In genomic region chr12:12937088-12937487, GRCm38 (mm10) we compare ENCODE assay signal across 8 mouse cellular contexts. TPM values are rescaled to one million over a fixed set of nuclear protein-coding genes. Genes with fewer than 3 reads are reported as not detected.
DNase-seq lines count a peak whose midpoint lies in the region; ATAC-seq and TF ChIP-seq lines count a peak whose summit lies in the region.

No protein-coding gene starts in this region.

- TF ChIP-seq CTCF in layer of hippocampus, adult 2 months (conservative IDR thresholded peaks at IDR 0.05) = no peak
- TF ChIP-seq CTCF in hindbrain, postnatal 0 days (IDR thresholded peaks at IDR 0.05; ENCODE audit: low read depth) = no peak

- no peak overlapping the region for H3K27ac ChIP-seq in layer of hippocampus, adult 2 months
- no peak overlapping the region for H3K27ac ChIP-seq in embryonic facial prominence, embryonic 13.5 days
- peak overlapping the region; percentile 92; the same call in 1 of the 2 replicates for H3K27ac ChIP-seq in hindbrain, postnatal 0 days
- peak overlapping the region; percentile 95; the same call in 1 of the 2 replicates for H3K27ac ChIP-seq in midbrain, embryonic 13.5 days

- ATAC-seq in embryonic facial prominence, embryonic 13.5 days (ENCODE audit: insufficient number of reproducible peaks, insufficient read depth, low FRiP score, low TSS enrichment, low read depth) = no peak
- no peak for ATAC-seq in hindbrain, postnatal 0 days
- ATAC-seq in midbrain, embryonic 13.5 days = no peak

- peaks cover 21% of the 10 kb centered on the region for H3K36me3 ChIP-seq in embryonic facial prominence, embryonic 13.5 days
- peaks cover 17% of the 10 kb centered on the region; the same call in 1 of the 2 replicates for H3K36me3 ChIP-seq in hindbrain, postnatal 0 days (ENCODE audit: insufficient read depth, low read length)
- peaks cover 34% of the 10 kb centered on the region for H3K36me3 ChIP-seq in midbrain, embryonic 13.5 days

- H3K9ac ChIP-seq in embryonic facial prominence, embryonic 13.5 days = no peak overlapping the region
- peak overlapping the region; percentile 93 for H3K9ac ChIP-seq in hindbrain, postnatal 0 days (replicated peaks; ENCODE audit: low read length)
- peak overlapping the region; percentile 98 for H3K9ac ChIP-seq in midbrain, embryonic 13.5 days (replicated peaks)

- peak overlapping the region; percentile 76 for H3K4me3 ChIP-seq in layer of hippocampus, adult 2 months
- peak overlapping the region; percentile 74 for H3K4me3 ChIP-seq in embryonic facial prominence, embryonic 13.5 days
- peak overlapping the region; percentile 87 for H3K4me3 ChIP-seq in hindbrain, postnatal 0 days (ENCODE audit: low read length)
- H3K4me3 ChIP-seq in midbrain, embryonic 13.5 days (replicated peaks) = peak overlapping the region; percentile 92

- H3K4me1 ChIP-seq in embryonic facial prominence, embryonic 13.5 days = peaks cover 23% of the 10 kb centered on the region
- no peaks in the 10 kb centered on the region for H3K4me1 ChIP-seq in hindbrain, postnatal 0 days (ENCODE audit: insufficient read depth, low read length)
- peaks cover 29% of the 10 kb centered on the region for H3K4me1 ChIP-seq in midbrain, embryonic 13.5 days (replicated peaks)

- no peaks in the 10 kb centered on the region for H3K27me3 ChIP-seq in embryonic facial prominence, embryonic 13.5 days
- H3K27me3 ChIP-seq in hindbrain, postnatal 0 days (ENCODE audit: insufficient read depth, low read length) = no peaks in the 10 kb centered on the region
- H3K27me3 ChIP-seq in midbrain, embryonic 13.5 days = no peaks in the 10 kb centered on the region

- peak in 1 of 2 experiments; percentile 20 for DNase-seq in layer of hippocampus, adult 2 months (ENCODE audit: low spot score in 2 of 2)
- no peak for DNase-seq in layer of hippocampus, adult 11-12 months (ENCODE audit: low spot score)
- DNase-seq in hindbrain, postnatal 0 days (ENCODE audit: low spot score) = peak; percentile 23
- DNase-seq in thymus, postnatal 36 days = peak; percentile 69 to 76
- no peak for DNase-seq in adrenal gland, postnatal 25 days
- no peak for DNase-seq in spleen, postnatal 36 days (ENCODE audit: low spot score in 2 of 2)

- 64% methylated on average over 30 of the region's 30 CpGs for WGBS in embryonic facial prominence, embryonic 13.5 days
- 63% methylated on average over 30 of the region's 30 CpGs for WGBS in hindbrain, postnatal 0 days
- WGBS in midbrain, embryonic 13.5 days = 80% methylated on average over 30 of the region's 30 CpGs

- peak overlapping the region; percentile 96 for H3K4me2 ChIP-seq in embryonic facial prominence, embryonic 13.5 days
- H3K4me2 ChIP-seq in hindbrain, postnatal 0 days (ENCODE audit: low read depth, low read length) = peak overlapping the region; percentile 92
- H3K4me2 ChIP-seq in midbrain, embryonic 13.5 days (replicated peaks) = peak overlapping the region; percentile 97

- no peaks in the 10 kb centered on the region for H3K9me3 ChIP-seq in embryonic facial prominence, embryonic 13.5 days
- H3K9me3 ChIP-seq in hindbrain, postnatal 0 days (ENCODE audit: low read length) = no peaks in the 10 kb centered on the region
- no peaks in the 10 kb centered on the region for H3K9me3 ChIP-seq in midbrain, embryonic 13.5 days

RNA-seq across cellular contexts. Expression of gene Mycn, which starts 4.6 kb away (rescaled TPM):
- 1 to 10 TPM; 8.7 to 9.2 TPM for total RNA-seq in layer of hippocampus, adult 2 months (2021)
- polyA plus RNA-seq in embryonic facial prominence, embryonic 13.5 days (2015; fragmentation: Nextera tagmentation; extraction: Ambion mirVana) = 35.5 and 43.4 TPM in 2 replicates
- total RNA-seq in hindbrain, postnatal 0 days (2014; rRNA removed) = 51.2 and 55.9 TPM in 2 replicates
- 40.0 and 44.1 TPM in 2 replicates for polyA plus RNA-seq in hindbrain, postnatal 0 days (2015; fragmentation: Nextera tagmentation; extraction: Ambion mirVana)
- 60.7 and 67.1 TPM in 2 replicates for polyA plus RNA-seq in midbrain, embryonic 13.5 days (2015; fragmentation: Nextera tagmentation; extraction: Ambion mirVana)
- 4.2 and 7.1 TPM in 2 replicates for total RNA-seq in adrenal gland, postnatal 25 days (2021)

Comparison
In these comparisons a context has a peak if more than half of its experiments do, and no peak if none do; other contexts are left out.
1. DNase-seq: peak in hindbrain, postnatal 0 days (single experiment) and thymus, postnatal 36 days (2 of 2); none in layer of hippocampus, adult 11-12 months (single experiment), adrenal gland, postnatal 25 days (single experiment) and spleen, postnatal 36 days (0 of 2).
2. H3K27ac ChIP-seq: peak in hindbrain, postnatal 0 days (single experiment) and midbrain, embryonic 13.5 days (single experiment); none in layer of hippocampus, adult 2 months (single experiment) and embryonic facial prominence, embryonic 13.5 days (single experiment).
3. Peak in every context shown above with its lines, with median percentiles within 50 percentile points of each other: H3K4me3 ChIP-seq and H3K4me2 ChIP-seq.